Mouse (Mus musculus): ENCODE data around the gene Ptprd. TPM values are rescaled to one million over a fixed set of nuclear protein-coding genes. Genes with fewer than 3 reads are reported as not detected.

Ptprd gene
- polyA plus RNA-seq, 1 experiment from 2014 or later = 161 TPM

DNA sequence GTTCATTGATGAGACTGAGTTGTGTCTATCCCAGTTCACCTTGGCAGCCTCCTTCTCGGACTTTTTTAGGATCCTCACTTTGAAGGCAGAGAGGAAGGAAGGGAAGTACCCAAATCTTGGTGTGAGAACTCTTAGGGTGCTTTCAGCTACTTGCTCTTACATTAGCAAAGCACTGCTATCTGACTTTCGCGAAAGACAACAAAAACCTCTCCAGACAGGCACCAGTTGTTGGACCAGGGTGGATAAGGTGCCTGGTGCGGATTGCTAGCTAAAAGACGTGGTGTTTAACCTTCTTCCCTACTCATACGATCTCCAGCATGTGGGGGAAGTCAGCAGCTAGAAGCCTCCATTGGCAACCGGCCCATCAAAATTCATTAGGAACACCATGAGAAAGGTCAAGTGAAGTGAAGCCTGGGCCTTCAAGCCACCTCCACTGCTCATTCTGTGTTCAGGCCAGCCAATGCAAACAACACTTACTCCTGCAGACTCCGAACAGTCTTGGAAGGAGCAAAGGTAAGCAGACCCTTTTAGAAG lies 1760.7 kb downstream of the Ptprd start:
- H3K4me2 ChIP-seq (ENCODE audit: low read length) = peak overlapping the region; percentile 88
- no peaks in the 10 kb centered on the region for H3K27me3 ChIP-seq (replicated peaks; ENCODE audit: control insufficient read depth, insufficient read depth, low read length)
- ATAC-seq = no peak
- WGBS = 49% methylated on average over 8 of the region's 8 CpGs
- peaks cover 2% of the 10 kb centered on the region; the same call in 1 of the 2 replicates for H3K4me1 ChIP-seq (replicated peaks; ENCODE audit: control insufficient read depth, insufficient read depth, low read length)
- no peaks in the 10 kb centered on the region for H3K9me3 ChIP-seq (ENCODE audit: control insufficient read depth, low read length)
- H3K27ac ChIP-seq (ENCODE audit: low read length) = peak overlapping the region; percentile 69
- no peaks in the 10 kb centered on the region for H3K36me3 ChIP-seq (ENCODE audit: control insufficient read depth, insufficient read depth)
- H3K9ac ChIP-seq (replicated peaks; ENCODE audit: low read depth, low read length) = peak overlapping the region; percentile 98
- H3K4me3 ChIP-seq (replicated peaks; ENCODE audit: low read length) = peak overlapping the region; percentile 83

DNA sequence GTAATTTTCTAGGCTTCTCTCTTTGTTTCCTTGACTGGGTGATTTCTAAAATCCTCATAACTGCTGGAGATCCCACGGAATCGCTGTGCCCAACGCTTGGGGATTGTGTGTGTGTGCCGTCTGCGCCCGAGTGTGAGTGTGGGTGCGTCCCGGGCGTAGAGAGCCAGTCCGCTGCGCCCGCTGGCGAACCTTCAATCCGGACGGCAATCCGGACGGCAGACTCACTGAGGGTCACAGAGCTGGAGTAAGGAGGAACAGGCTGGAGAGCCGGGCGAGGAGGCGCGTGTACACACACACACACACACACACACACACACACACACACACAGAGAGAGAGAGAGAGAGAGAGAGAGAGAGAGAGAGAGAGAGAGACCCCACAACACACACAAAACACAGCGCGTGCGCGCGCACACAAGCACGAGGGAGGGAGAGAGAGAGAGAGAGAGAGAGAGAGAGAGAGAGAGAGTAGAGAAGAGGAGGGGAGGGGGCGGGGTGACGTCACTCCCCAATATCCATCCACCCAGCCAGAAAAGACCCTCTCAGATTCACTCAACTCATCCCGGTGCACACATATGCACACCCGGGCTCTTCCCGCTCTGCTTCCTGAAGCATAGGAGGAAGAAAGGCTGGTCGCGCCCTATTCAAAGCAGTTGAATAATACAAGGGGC lies 1761.3 kb downstream of the Ptprd start:
- peak overlapping the region; percentile 88 for H3K4me2 ChIP-seq (ENCODE audit: low read length)
- peak overlapping the region; percentile 83 for H3K4me3 ChIP-seq (replicated peaks; ENCODE audit: low read length)
- ATAC-seq = peak; percentile 73
- no peaks in the 10 kb centered on the region for H3K9me3 ChIP-seq (ENCODE audit: control insufficient read depth, low read length)
- H3K27ac ChIP-seq (ENCODE audit: low read length) = peak overlapping the region; percentile 98
- peak overlapping the region; percentile 98 for H3K9ac ChIP-seq (replicated peaks; ENCODE audit: low read depth, low read length)
- no peaks in the 10 kb centered on the region for H3K36me3 ChIP-seq (ENCODE audit: control insufficient read depth, insufficient read depth)
- WGBS = under 1% methylated on average over 33 of the region's 34 CpGs
- H3K4me1 ChIP-seq (replicated peaks; ENCODE audit: control insufficient read depth, insufficient read depth, low read length) = peaks cover 2% of the 10 kb centered on the region; the same call in 1 of the 2 replicates
- H3K27me3 ChIP-seq (replicated peaks; ENCODE audit: control insufficient read depth, insufficient read depth, low read length) = no peaks in the 10 kb centered on the region

DNA sequence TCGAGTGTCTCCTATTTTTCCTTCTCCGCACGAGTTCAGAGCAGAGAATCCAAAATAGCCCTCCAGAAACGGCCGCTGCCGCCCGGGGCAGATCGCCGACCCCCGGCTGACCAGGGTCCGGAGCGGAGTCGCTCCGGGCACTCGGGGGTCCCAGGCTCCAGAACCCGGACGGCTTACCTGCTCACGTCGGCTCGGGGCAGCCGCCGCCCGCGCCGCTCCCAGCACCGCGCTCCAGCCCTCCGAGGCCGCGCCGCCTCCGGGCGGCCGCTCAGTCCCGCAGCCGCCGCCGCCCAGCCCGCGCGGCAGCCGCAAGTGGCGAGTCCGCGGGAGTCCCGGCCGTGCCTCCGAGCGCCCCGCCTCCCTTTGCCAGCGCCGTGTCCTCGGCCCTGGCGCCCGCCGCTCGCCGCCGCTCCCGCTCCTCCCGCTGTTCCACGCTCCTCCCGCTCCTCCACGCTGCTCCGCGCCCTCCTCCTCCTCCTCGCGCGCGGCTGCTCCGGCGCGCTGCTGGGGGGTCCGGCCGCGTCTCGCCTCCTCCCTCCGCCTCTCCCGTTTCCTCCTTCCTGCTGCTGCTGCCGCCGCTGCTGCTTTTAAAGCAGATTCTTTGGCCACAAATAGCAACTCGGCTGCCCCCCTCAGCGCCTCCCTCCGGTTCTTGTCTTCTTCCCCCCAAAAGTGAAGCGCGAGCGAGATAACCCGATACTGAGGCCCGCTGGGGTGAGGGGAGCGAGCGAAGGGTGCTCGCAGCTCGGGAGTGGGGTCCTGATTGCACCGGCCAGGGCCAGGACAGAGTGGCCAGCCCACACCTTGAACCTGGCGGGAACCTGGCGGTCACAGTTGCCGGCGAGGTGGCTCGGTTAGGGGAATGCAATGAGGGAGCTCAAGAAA lies 1762.1 kb downstream of the Ptprd start:
- ATAC-seq = peak; percentile 85
- WGBS = under 1% methylated on average over 81 of the region's 99 CpGs

DNA sequence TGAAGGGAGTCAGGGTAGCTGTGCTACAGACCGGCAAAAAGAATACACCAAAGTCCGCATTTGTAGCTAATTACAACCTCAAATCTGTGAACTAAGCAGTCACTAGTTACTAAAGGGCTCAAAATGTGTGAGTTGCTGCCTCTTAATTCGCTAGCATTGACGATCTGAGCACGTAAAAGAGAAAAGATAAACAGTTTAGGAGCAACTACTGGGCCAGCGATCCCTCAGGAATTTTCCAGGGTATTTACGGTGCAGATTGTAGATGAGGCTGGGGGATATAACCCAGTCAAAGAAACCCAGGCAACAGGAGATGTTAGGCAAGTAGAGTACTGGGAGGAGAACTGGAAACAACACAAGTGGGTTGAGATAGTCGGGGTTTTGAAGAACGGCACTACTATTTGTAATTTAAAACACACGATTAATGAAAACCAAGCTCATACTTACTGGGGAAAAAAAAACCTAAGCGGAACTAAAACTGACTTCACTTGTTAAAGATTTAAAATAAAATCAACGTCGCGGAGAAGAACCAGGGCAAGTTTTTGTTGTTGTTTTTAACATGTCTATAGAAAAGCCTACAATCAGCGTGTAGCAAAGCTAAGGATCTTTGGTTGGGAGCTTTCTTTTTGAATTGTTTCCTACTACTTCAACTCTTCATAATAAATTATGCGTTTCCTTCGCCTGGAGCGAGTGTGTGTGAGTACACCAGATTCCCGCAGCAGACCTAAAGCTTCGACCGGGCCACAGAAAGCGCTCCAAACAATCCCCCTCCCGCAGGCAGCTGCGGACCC lies 1762.9 kb downstream of the Ptprd start:
- H3K36me3 ChIP-seq (ENCODE audit: control insufficient read depth, insufficient read depth) = no peaks in the 10 kb centered on the region
- no peaks in the 10 kb centered on the region for H3K27me3 ChIP-seq (replicated peaks; ENCODE audit: control insufficient read depth, insufficient read depth, low read length)
- H3K4me2 ChIP-seq (ENCODE audit: low read length) = peak overlapping the region; percentile 88
- peak overlapping the region; percentile 83 for H3K4me3 ChIP-seq (replicated peaks; ENCODE audit: low read length)
- H3K27ac ChIP-seq (ENCODE audit: low read length) = peak overlapping the region; percentile 98
- under 1% methylated on average over 24 of the region's 24 CpGs for WGBS
- peaks cover 2% of the 10 kb centered on the region; the same call in 1 of the 2 replicates for H3K4me1 ChIP-seq (replicated peaks; ENCODE audit: control insufficient read depth, insufficient read depth, low read length)
- no peaks in the 10 kb centered on the region for H3K9me3 ChIP-seq (ENCODE audit: control insufficient read depth, low read length)
- peak; percentile 13; the same call in 1 of the 2 replicates for ATAC-seq
- H3K9ac ChIP-seq (replicated peaks; ENCODE audit: low read depth, low read length) = peak overlapping the region; percentile 98

More for the DNA sequence above, 1762.1 kb downstream of the Ptprd start:
- Histone ChIP-seq H3K4me1 (replicated peaks; ENCODE audit: control insufficient read depth, insufficient read depth, low read length) (peaks cover 2% of the 10 kb centered on the region; the same call in 1 of the 2 replicates), H3K36me3 (ENCODE audit: control insufficient read depth, insufficient read depth) (no peaks in the 10 kb centered on the region), H3K27me3 (replicated peaks; ENCODE audit: control insufficient read depth, insufficient read depth, low read length) (no peaks in the 10 kb centered on the region), H3K4me3 (replicated peaks; ENCODE audit: low read length) (peak overlapping the region; percentile 83), H3K4me2 (ENCODE audit: low read length) (peak overlapping the region; percentile 88), H3K9ac (replicated peaks; ENCODE audit: low read depth, low read length) (peak overlapping the region; percentile 98), H3K9me3 (ENCODE audit: control insufficient read depth, low read length) (no peaks in the 10 kb centered on the region), H3K27ac (ENCODE audit: low read length) (peak overlapping the region; percentile 98)

DNA sequence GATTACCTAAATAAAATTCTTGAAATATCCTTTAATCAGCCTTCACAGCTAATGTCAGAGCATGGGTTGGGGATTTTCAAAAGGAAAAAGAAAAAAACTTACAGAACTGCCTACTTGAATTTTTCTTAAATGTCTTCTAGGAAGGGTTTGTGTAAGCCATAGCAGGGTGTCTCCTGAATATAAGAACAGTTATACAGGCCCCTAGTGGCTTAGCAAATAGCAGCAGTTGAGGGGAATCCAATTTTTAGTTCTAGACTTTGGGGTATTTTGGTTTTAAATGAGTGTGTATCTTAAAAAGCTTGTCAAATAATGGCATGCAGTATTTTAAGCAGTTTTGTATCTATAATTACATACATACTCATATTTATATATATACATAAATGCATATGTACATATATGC lies 1764.4 kb downstream of the Ptprd start:
- no peaks in the 10 kb centered on the region for H3K9me3 ChIP-seq (ENCODE audit: control insufficient read depth, low read length)
- H3K36me3 ChIP-seq (ENCODE audit: control insufficient read depth, insufficient read depth) = no peaks in the 10 kb centered on the region
- peak overlapping the region; percentile 24; the same call in 1 of the 2 replicates for H3K4me3 ChIP-seq (replicated peaks; ENCODE audit: low read length)
- H3K4me1 ChIP-seq (replicated peaks; ENCODE audit: control insufficient read depth, insufficient read depth, low read length) = peaks cover 2% of the 10 kb centered on the region; the same call in 1 of the 2 replicates
- no peak overlapping the region for H3K9ac ChIP-seq (replicated peaks; ENCODE audit: low read depth, low read length)
- ATAC-seq = no peak
- no peak overlapping the region for H3K27ac ChIP-seq (ENCODE audit: low read length)
- peak overlapping the region; percentile 88 for H3K4me2 ChIP-seq (ENCODE audit: low read length)
- no peaks in the 10 kb centered on the region for H3K27me3 ChIP-seq (replicated peaks; ENCODE audit: control insufficient read depth, insufficient read depth, low read length)

DNA sequence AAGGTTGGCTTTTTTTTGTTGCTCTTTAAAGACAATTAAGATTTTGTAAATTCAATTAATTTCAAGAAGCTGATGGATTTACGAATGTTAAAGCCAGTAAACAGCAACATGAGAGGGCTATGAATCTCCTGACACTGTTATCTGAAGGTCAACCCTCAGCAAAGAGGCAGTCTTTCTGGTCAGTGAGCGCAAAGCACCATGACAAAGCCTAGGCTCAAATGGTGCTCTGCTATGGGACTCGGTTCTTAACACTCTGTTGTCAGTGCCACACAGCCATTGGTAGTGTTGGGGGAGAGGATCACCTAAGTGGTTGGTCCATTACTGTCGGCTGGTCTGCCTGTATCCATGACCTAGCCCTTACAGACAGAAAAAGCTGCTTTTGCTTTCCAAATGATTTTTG lies 1767.0 kb downstream of the Ptprd start:
- H3K4me1 ChIP-seq (replicated peaks; ENCODE audit: control insufficient read depth, insufficient read depth, low read length) = peaks cover 6% of the 10 kb centered on the region; the same call in 1 of the 2 replicates
- no peaks in the 10 kb centered on the region for H3K36me3 ChIP-seq (ENCODE audit: control insufficient read depth, insufficient read depth)
- H3K27ac ChIP-seq (ENCODE audit: low read length) = no peak overlapping the region
- H3K27me3 ChIP-seq (replicated peaks; ENCODE audit: control insufficient read depth, insufficient read depth, low read length) = no peaks in the 10 kb centered on the region
- H3K9ac ChIP-seq (replicated peaks; ENCODE audit: low read depth, low read length) = no peak overlapping the region
- no peak overlapping the region for H3K4me2 ChIP-seq (ENCODE audit: low read length)
- 81% methylated on average over 4 of the region's 4 CpGs for WGBS
- ATAC-seq = no peak
- H3K4me3 ChIP-seq (replicated peaks; ENCODE audit: low read length) = no peak overlapping the region
- H3K9me3 ChIP-seq (ENCODE audit: control insufficient read depth, low read length) = no peaks in the 10 kb centered on the region

DNA sequence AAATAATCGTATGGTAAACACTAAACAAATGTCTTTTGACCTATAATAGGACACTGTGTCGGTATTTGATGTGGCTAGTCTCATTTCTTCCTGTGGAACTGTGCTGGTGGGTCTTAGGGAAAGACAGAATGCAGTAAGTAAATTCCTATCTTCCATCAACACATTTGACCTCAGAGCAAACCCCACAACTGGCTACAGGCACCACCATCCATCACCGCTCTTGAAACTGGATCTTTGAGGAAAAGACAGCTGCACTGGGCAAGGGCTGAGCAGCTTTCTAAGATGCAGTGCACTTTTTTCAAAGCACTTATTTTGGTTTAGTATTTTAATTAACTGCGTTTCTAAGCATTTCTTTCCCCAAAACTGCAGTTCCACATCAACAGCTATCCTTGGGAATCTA lies 1768.2 kb downstream of the Ptprd start:
- WGBS = 86% methylated on average over 4 of the region's 4 CpGs
- no peaks in the 10 kb centered on the region for H3K9me3 ChIP-seq (ENCODE audit: control insufficient read depth, low read length)
- no peak overlapping the region for H3K27ac ChIP-seq (ENCODE audit: low read length)
- no peak for ATAC-seq
- no peak overlapping the region for H3K9ac ChIP-seq (replicated peaks; ENCODE audit: low read depth, low read length)
- no peak overlapping the region for H3K4me2 ChIP-seq (ENCODE audit: low read length)
- no peak overlapping the region for H3K4me3 ChIP-seq (replicated peaks; ENCODE audit: low read length)
- peaks cover 6% of the 10 kb centered on the region; the same call in 1 of the 2 replicates for H3K4me1 ChIP-seq (replicated peaks; ENCODE audit: control insufficient read depth, insufficient read depth, low read length)
- no peaks in the 10 kb centered on the region for H3K27me3 ChIP-seq (replicated peaks; ENCODE audit: control insufficient read depth, insufficient read depth, low read length)
- H3K36me3 ChIP-seq (ENCODE audit: control insufficient read depth, insufficient read depth) = no peaks in the 10 kb centered on the region

DNA sequence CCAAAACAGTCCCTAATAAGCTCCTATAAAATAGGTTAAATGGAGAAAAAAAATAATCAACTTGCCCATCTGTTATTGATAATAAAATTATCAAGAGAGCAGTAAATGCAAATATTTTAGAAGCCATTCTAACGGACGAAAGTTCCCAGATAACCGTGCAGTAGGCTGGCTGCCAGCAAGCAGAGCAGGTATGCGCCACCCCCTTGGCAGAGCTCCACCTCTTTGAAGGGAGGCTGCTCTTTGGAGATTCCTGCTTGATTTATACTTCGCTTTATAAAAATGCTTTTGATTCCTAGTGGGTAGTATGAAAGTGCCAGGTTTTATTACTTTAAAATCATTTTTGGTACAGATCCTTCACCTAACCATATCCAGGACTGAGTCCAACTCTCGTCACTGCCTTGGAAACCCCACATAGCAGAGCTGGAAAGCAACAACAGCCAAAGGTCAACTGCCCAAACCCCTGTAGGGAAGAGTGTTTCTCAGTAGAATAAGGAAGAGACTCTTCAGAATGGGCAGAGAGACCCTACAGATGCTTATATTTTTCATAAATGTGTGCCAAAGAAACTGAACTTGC lies 1770.9 kb downstream of the Ptprd start:
- Histone ChIP-seq H3K4me3 (replicated peaks; ENCODE audit: low read length) (no peak overlapping the region), H3K9me3 (ENCODE audit: control insufficient read depth, low read length) (no peaks in the 10 kb centered on the region), H3K4me2 (ENCODE audit: low read length) (no peak overlapping the region), H3K4me1 (replicated peaks; ENCODE audit: control insufficient read depth, insufficient read depth, low read length) (peaks cover 12% of the 10 kb centered on the region), H3K27ac (ENCODE audit: low read length) (no peak overlapping the region), H3K9ac (replicated peaks; ENCODE audit: low read depth, low read length) (no peak overlapping the region), H3K27me3 (replicated peaks; ENCODE audit: control insufficient read depth, insufficient read depth, low read length) (no peaks in the 10 kb centered on the region), H3K36me3 (ENCODE audit: control insufficient read depth, insufficient read depth) (no peaks in the 10 kb centered on the region)
- 24% methylated on average over 6 of the region's 6 CpGs for WGBS
- ATAC-seq = no peak
